Mouse (Mus musculus) neural tube, embryonic 15.5 days (tissue): ENCODE measurements at regions not wholly inside any gene's neighbourhood (a gene's known extent, or its start where the extent isn't known, plus 50 kb on each side); places are given as distances from the start of the nearest gene placed in this dataset.

Experiments used
- ATAC-seq: fragments of 200-750 bp; cut with Nextera tagmentation; 2 replicates; pipeline ENCODE4 v1.8.0; 2017; ENCODE audit warnings: mild to moderate bottlenecking, moderate TSS enrichment, moderate library complexity; ENCODE audit not compliant: low FRiP score
- H3K27ac ChIP-seq: fragments of 300-500 bp; sonication (generic); replicated peaks from 2 replicates; pipeline ENCODE4 v1.5.1; 2015; ENCODE audit warnings: mild to moderate bottlenecking, inconsistent platforms
- H3K27me3 ChIP-seq: fragments of 300-500 bp; sonication (generic); replicated peaks from 2 replicates; pipeline ENCODE4 v1.6.1; 2015; ENCODE audit warnings: inconsistent platforms
- H3K36me3 ChIP-seq: fragments of 300-500 bp; sonication (generic); 2 replicates; pipeline ENCODE4 v1.6.1; 2015; ENCODE audit warnings: inconsistent platforms
- H3K4me1 ChIP-seq: fragments of 300-500 bp; sonication (generic); 2 replicates; pipeline ENCODE4 v1.6.1; 2015; ENCODE audit warnings: inconsistent platforms
- H3K4me2 ChIP-seq: fragments of 300-500 bp; sonication (generic); 2 replicates; pipeline ENCODE4 v1.6.1; 2015; ENCODE audit warnings: inconsistent platforms, mild to moderate bottlenecking, moderate library complexity
- H3K4me3 ChIP-seq: fragments of 300-500 bp; sonication (generic); replicated peaks from 2 replicates; pipeline ENCODE4 v1.5.1; 2015; ENCODE audit warnings: mild to moderate bottlenecking, inconsistent platforms
- H3K9ac ChIP-seq: fragments of 300-500 bp; sonication (generic); replicated peaks from 2 replicates; pipeline ENCODE4 v1.6.1; 2015; ENCODE audit warnings: mild to moderate bottlenecking, inconsistent platforms
- H3K9me3 ChIP-seq: fragments of 300-500 bp; sonication (generic); replicated peaks from 2 replicates; pipeline ENCODE4 v1.6.1; 2016; ENCODE audit warnings: inconsistent platforms
- WGBS: fragments of 180-500 bp; shearing (Covaris S2); methylation state at CpG from one replicate; pipeline ENCODE4 v1.1.7; 2015; ENCODE audit warnings: mixed read lengths; 5-methylcytosine and 5-hydroxymethylcytosine counted together

DNA sequence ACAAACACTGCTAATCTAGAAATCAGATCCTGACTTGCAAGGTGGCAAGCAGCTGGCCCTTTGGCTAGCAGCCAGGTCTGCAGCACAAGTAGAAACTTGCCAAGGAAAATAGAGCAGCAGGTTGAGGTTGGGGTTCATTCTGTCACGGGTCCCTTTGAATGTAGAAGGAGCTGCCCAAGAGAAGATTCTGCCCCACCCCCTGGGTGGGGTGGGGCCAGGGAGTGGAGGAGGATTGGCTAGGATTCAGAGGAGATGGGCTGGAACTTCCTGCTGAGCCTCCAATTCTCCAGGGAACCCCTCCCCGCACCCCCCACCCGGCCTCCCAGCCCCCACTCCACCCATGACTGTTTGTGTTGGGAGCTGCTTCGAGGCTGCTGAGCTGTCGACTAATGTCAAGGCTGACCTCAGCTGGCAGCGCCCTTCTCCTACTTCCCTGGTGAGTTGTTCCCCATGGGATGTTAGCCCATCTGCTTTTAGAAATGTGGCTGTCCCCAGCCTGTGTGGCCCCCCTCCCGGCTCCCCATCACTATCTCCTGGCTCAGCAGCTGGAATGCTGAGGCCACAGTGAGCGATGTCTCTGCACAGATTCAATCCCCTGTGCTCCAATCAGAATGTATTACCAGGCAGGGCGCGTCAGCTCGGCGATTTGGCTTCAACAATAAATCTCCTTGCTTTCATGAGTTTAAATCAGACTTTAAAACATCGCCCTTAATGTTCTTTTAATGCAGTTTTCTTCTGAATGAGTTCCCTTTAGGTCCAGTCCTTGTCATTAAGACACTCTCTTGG is 447.8 kb upstream of the Kif2a start:
- H3K27me3 ChIP-seq, result no peaks in the 10 kb centered on the region
- peak overlapping the region; percentile 49 for H3K27ac ChIP-seq
- 1% methylated on average over 13 of the region's 13 CpGs for WGBS
- H3K36me3 ChIP-seq, result no peaks in the 10 kb centered on the region
- H3K4me3 ChIP-seq, result peak overlapping the region; percentile 13
- peaks cover 20% of the 10 kb centered on the region for H3K4me1 ChIP-seq
- peak overlapping the region; percentile 52 for H3K4me2 ChIP-seq
- no peaks in the 10 kb centered on the region for H3K9me3 ChIP-seq
- ATAC-seq, result peak; percentile 76
- H3K9ac ChIP-seq, result no peak overlapping the region

- Histone ChIP-seq H3K4me1 (peaks cover 7% of the 10 kb centered on the region), H3K27ac (no peak overlapping the region), H3K27me3 (no peaks in the 10 kb centered on the region), H3K4me2 (no peak overlapping the region), H3K36me3 (no peaks in the 10 kb centered on the region), H3K9me3 (no peaks in the 10 kb centered on the region), H3K9ac (no peak overlapping the region), H3K4me3 (no peak overlapping the region)
- 93% methylated on average over 7 of the region's 7 CpGs for WGBS
- ATAC-seq, result no peak
Observed at GRCm38 (mm10) chr13:107462791-107463190, 440.9 kb upstream of the Kif2a start.

- Histone ChIP-seq H3K4me3 (0 out of 2 replicates have a peak overlapping the region, but pooled peaks have one; percentile 9), H3K27me3 (no peaks in the 10 kb centered on the region), H3K4me2 (peak overlapping the region; percentile 40), H3K27ac (peak overlapping the region; percentile 4; the same call in 1 of the 2 replicates), H3K9me3 (no peaks in the 10 kb centered on the region), H3K4me1 (peaks cover 7% of the 10 kb centered on the region), H3K36me3 (no peaks in the 10 kb centered on the region), H3K9ac (no peak overlapping the region)
- WGBS, result 12% methylated on average over 16 of the region's 16 CpGs
- ATAC-seq, result peak; percentile 95
Observed at GRCm38 (mm10) chr13:107461048-107461912, 439.4 kb upstream of the Kif2a start.

GRCm38 (mm10) chr13:107458730-107459129 is 436.8 kb upstream of the Kif2a start:
- peaks cover 7% of the 10 kb centered on the region for H3K4me1 ChIP-seq
- no peak overlapping the region for H3K4me3 ChIP-seq
- no peaks in the 10 kb centered on the region for H3K27me3 ChIP-seq
- H3K36me3 ChIP-seq, result no peaks in the 10 kb centered on the region
- no peak overlapping the region for H3K4me2 ChIP-seq
- no peaks in the 10 kb centered on the region for H3K9me3 ChIP-seq
- H3K27ac ChIP-seq, result no peak overlapping the region
- 86% methylated on average over 4 of the region's 4 CpGs for WGBS
- H3K9ac ChIP-seq, result no peak overlapping the region
- no peak for ATAC-seq

DNA sequence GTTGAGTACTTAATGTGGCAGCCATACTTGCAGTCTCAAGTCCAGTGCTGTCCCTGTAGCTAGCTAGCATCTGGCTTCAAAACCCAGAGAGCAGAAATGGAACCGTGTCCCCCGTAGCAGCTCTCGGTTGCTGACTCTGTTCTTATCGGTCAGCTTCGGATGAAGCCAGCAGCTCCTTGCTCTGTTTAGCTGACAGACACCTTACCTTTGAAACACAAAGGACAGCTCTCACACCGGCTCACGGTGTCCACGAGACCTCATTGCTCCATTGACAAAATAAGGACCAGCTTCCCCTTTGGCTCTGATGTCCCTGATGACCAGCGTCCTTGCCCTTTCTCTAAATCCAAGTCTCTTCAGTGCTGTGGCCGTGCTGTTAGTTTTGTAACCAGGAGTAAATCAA is 435.3 kb upstream of the Kif2a start:
- Histone ChIP-seq H3K4me3 (no peak overlapping the region), H3K27ac (no peak overlapping the region), H3K9ac (no peak overlapping the region), H3K27me3 (no peaks in the 10 kb centered on the region), H3K4me2 (no peak overlapping the region), H3K36me3 (no peaks in the 10 kb centered on the region), H3K9me3 (no peaks in the 10 kb centered on the region), H3K4me1 (peaks cover 7% of the 10 kb centered on the region)
- 90% methylated on average over 10 of the region's 10 CpGs for WGBS
- no peak for ATAC-seq

- Histone ChIP-seq H3K4me1 (peaks cover 3% of the 10 kb centered on the region), H3K9me3 (no peaks in the 10 kb centered on the region), H3K4me3 (no peak overlapping the region), H3K36me3 (no peaks in the 10 kb centered on the region), H3K9ac (no peak overlapping the region), H3K27me3 (no peaks in the 10 kb centered on the region), H3K4me2 (no peak overlapping the region), H3K27ac (no peak overlapping the region)
- 82% methylated on average over 2 of the region's 2 CpGs for WGBS
- ATAC-seq, result no peak
Observed at GRCm38 (mm10) chr13:107456394-107456793, 434.5 kb upstream of the Kif2a start.

GRCm38 (mm10) chr13:107449598-107450179 is 427.8 kb upstream of the Kif2a start:
- Histone ChIP-seq H3K4me2 (no peak overlapping the region), H3K36me3 (no peaks in the 10 kb centered on the region), H3K4me3 (no peak overlapping the region), H3K9ac (no peak overlapping the region), H3K9me3 (no peaks in the 10 kb centered on the region), H3K27ac (no peak overlapping the region), H3K4me1 (no peaks in the 10 kb centered on the region), H3K27me3 (no peaks in the 10 kb centered on the region)
- 69% methylated on average over 11 of the region's 11 CpGs for WGBS
- ATAC-seq, result peak; percentile 35; the same call in 1 of the 2 replicates

DNA sequence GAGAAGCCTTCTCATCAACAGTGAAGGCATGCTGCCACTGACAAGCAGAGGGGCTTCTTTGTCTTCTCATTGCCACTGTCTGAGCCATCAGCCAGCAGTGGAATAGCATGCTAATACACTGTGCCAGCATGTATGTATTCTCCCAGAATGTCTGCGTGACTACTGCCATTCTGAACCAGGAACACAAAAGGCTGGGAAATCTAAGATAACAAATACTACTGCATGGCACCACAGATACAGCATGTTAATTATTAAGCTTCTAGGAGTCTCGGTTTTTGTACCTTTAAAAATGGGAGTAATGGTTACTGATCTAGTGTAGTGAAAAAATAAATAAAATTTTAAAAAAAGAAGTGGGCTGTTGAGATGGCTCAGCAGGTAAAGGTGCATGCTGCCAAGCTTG is 425.9 kb upstream of the Kif2a start:
- H3K27me3 ChIP-seq, result no peaks in the 10 kb centered on the region
- no peaks in the 10 kb centered on the region for H3K4me1 ChIP-seq
- no peak for ATAC-seq
- no peak overlapping the region for H3K9ac ChIP-seq
- no peaks in the 10 kb centered on the region for H3K9me3 ChIP-seq
- WGBS, result 71% methylated on average over 2 of the region's 2 CpGs
- H3K27ac ChIP-seq, result no peak overlapping the region
- no peak overlapping the region for H3K4me3 ChIP-seq
- H3K36me3 ChIP-seq, result no peaks in the 10 kb centered on the region
- no peak overlapping the region for H3K4me2 ChIP-seq

- Histone ChIP-seq H3K4me2 (no peak overlapping the region), H3K27ac (no peak overlapping the region), H3K4me3 (no peak overlapping the region), H3K27me3 (no peaks in the 10 kb centered on the region), H3K36me3 (no peaks in the 10 kb centered on the region), H3K9me3 (no peaks in the 10 kb centered on the region), H3K9ac (no peak overlapping the region), H3K4me1 (no peaks in the 10 kb centered on the region)
- no peak for ATAC-seq
- WGBS, result 85% methylated on average over 3 of the region's 3 CpGs
Observed at GRCm38 (mm10) chr13:107419363-107420155, 397.6 kb upstream of the Kif2a start.

- Histone ChIP-seq H3K4me3 (no peak overlapping the region), H3K4me1 (no peaks in the 10 kb centered on the region), H3K36me3 (no peaks in the 10 kb centered on the region), H3K27me3 (no peaks in the 10 kb centered on the region), H3K27ac (no peak overlapping the region), H3K4me2 (no peak overlapping the region), H3K9ac (no peak overlapping the region), H3K9me3 (no peaks in the 10 kb centered on the region)
- no peak for ATAC-seq
Observed at GRCm38 (mm10) chr13:107410267-107410666, 388.3 kb upstream of the Kif2a start.

- Histone ChIP-seq H3K4me3 (no peak overlapping the region), H3K9ac (no peak overlapping the region), H3K27ac (peak overlapping the region; percentile 30; the same call in 1 of the 2 replicates), H3K4me1 (no peaks in the 10 kb centered on the region), H3K36me3 (no peaks in the 10 kb centered on the region), H3K9me3 (no peaks in the 10 kb centered on the region), H3K4me2 (no peak overlapping the region), H3K27me3 (no peaks in the 10 kb centered on the region)
- ATAC-seq, result no peak
- 59% methylated on average over 5 of the region's 5 CpGs for WGBS
Observed at GRCm38 (mm10) chr13:107407674-107408026, 385.7 kb upstream of the Kif2a start.
